Mouse (Mus musculus): ENCODE results near the gene Ablim1.

Gene Ablim1

GRCm38 (mm10) chr19:57118785-57119565 lies 195.7 kb downstream of the Ablim1 start:
- DNase-seq: peak; percentile 73

GRCm38 (mm10) chr19:57117751-57118150 lies 197.0 kb downstream of the Ablim1 start:
- DNase-seq: no peak

- peak; percentile 67 for DNase-seq
These were observed 197.7 kb downstream of the Ablim1 start for GRCm38 (mm10) chr19:57116871-57117501.

- DNase-seq: no peak
These were observed 199.0 kb downstream of the Ablim1 start for GRCm38 (mm10) chr19:57115670-57116069.

- DNase-seq: no peak
These were observed 199.8 kb downstream of the Ablim1 start for GRCm38 (mm10) chr19:57114951-57115350.

- no peak for DNase-seq
These were observed 200.7 kb downstream of the Ablim1 start for GRCm38 (mm10) chr19:57113975-57114374.

GRCm38 (mm10) chr19:57112816-57113406 lies 201.8 kb downstream of the Ablim1 start:
- DNase-seq: no peak

- DNase-seq: no peak
These were observed 202.4 kb downstream of the Ablim1 start for GRCm38 (mm10) chr19:57112231-57112815.

- DNase-seq: no peak
These were observed 203.4 kb downstream of the Ablim1 start for GRCm38 (mm10) chr19:57111301-57111700.

GRCm38 (mm10) chr19:57109620-57110019 lies 205.1 kb downstream of the Ablim1 start:
- DNase-seq: no peak

- DNase-seq: peak; percentile 35
These were observed 208.2 kb downstream of the Ablim1 start for GRCm38 (mm10) chr19:57106513-57106912.

- DNase-seq: no peak
These were observed 208.7 kb downstream of the Ablim1 start for GRCm38 (mm10) chr19:57106031-57106430.

GRCm38 (mm10) chr19:57105156-57105555 lies 209.6 kb downstream of the Ablim1 start:
- no peak for DNase-seq

GRCm38 (mm10) chr19:57104171-57104748 lies 210.5 kb downstream of the Ablim1 start:
- DNase-seq: no peak

GRCm38 (mm10) chr19:57103360-57103958 lies 211.3 kb downstream of the Ablim1 start:
- no peak for DNase-seq

GRCm38 (mm10) chr19:57101986-57102385 lies 212.7 kb downstream of the Ablim1 start:
- DNase-seq: no peak

GRCm38 (mm10) chr19:57100753-57101446 lies 213.8 kb downstream of the Ablim1 start:
- no peak for DNase-seq

- no peak for DNase-seq
These were observed 214.7 kb downstream of the Ablim1 start for GRCm38 (mm10) chr19:57099986-57100385.

GRCm38 (mm10) chr19:57099094-57099357 lies 215.7 kb downstream of the Ablim1 start:
- no peak for DNase-seq

GRCm38 (mm10) chr19:57098241-57099093 lies 216.3 kb downstream of the Ablim1 start:
- peak; percentile 42 for DNase-seq

GRCm38 (mm10) chr19:57095340-57095739 lies 219.4 kb downstream of the Ablim1 start:
- DNase-seq: no peak

- DNase-seq: no peak
These were observed 221.1 kb downstream of the Ablim1 start for GRCm38 (mm10) chr19:57093698-57094004.

Measured in kidney, adult 9 months (tissue).